Mouse (Mus musculus) large intestine, adult 2 months (tissue): ENCODE measurements around the gene Meox1. TPM values are rescaled to one million over a fixed set of nuclear protein-coding genes. Genes with fewer than 3 reads are reported as not detected.

Experiments
- DNase-seq: peaks from one replicate; pipeline ENCODE4 v3.0.0-alpha.2; 2012; ENCODE audit warnings: low read depth, low spot score
- WGBS: fragments of 180-500 bp; shearing (Covaris S2); methylation state at CpG from one replicate; pipeline ENCODE4 v1.1.7; 2018; 5-methylcytosine and 5-hydroxymethylcytosine counted together
- polyA plus RNA-seq: library from polyadenylated mRNA; depleted of rRNA; stranded (reverse); fragments of >200 nt; gene quantifications from 2 replicates; pipeline ENCODE4 v1.2.3, GENCODE M21; 2012; rRNA removed

Meox1 gene
- polyA plus RNA-seq, 1 experiment = 1.6 TPM

GRCm38 (mm10) chr11:101870067-101870765, 24.0 kb downstream of the Meox1 start:
- 50% methylated on average over 18 of the region's 18 CpGs for WGBS
- DNase-seq = no peak

GRCm38 (mm10) chr11:101867513-101868052, 26.6 kb downstream of the Meox1 start:
- no peak for DNase-seq
- 71% methylated on average over 12 of the region's 12 CpGs for WGBS

GRCm38 (mm10) chr11:101858742-101859141, 35.4 kb downstream of the Meox1 start:
- 32% methylated on average over 5 of the region's 5 CpGs for WGBS

GRCm38 (mm10) chr11:101855950-101856712, 38.0 kb downstream of the Meox1 start:
- no peak for DNase-seq
- 55% methylated on average over 9 of the region's 9 CpGs for WGBS

More at GRCm38 (mm10) chr11:101858742-101859141, 35.4 kb downstream of the Meox1 start:
- no peak for DNase-seq

- no peak for DNase-seq
- WGBS = 74% methylated on average over 7 of the region's 7 CpGs
Observed at GRCm38 (mm10) chr11:101851042-101851441, 43.1 kb downstream of the Meox1 start.

- no peak for DNase-seq
- 55% methylated on average over 4 of the region's 4 CpGs for WGBS
Observed at GRCm38 (mm10) chr11:101849286-101849685, 44.9 kb downstream of the Meox1 start.

GRCm38 (mm10) chr11:101847509-101847908, 46.7 kb downstream of the Meox1 start:
- DNase-seq = no peak
- 86% methylated on average over 5 of the region's 5 CpGs for WGBS

GRCm38 (mm10) chr11:101842773-101843163, 51.4 kb downstream of the Meox1 start:
- no peak for DNase-seq
- WGBS = 74% methylated on average over 3 of the region's 3 CpGs

GRCm38 (mm10) chr11:101841998-101842772, 52.0 kb downstream of the Meox1 start:
- 57% methylated on average over 15 of the region's 15 CpGs for WGBS
- no peak for DNase-seq

- DNase-seq = no peak
- 97% methylated on average over 3 of the region's 3 CpGs for WGBS
Observed at GRCm38 (mm10) chr11:101840405-101840804, 53.8 kb downstream of the Meox1 start.

- 36% methylated on average over 6 of the region's 8 CpGs for WGBS
Observed at GRCm38 (mm10) chr11:101839426-101839825, 54.7 kb downstream of the Meox1 start.

GRCm38 (mm10) chr11:101832001-101832400, 62.2 kb downstream of the Meox1 start:
- no peak for DNase-seq
- WGBS = 65% methylated on average over 7 of the region's 7 CpGs

More at GRCm38 (mm10) chr11:101839426-101839825, 54.7 kb downstream of the Meox1 start:
- no peak for DNase-seq

GRCm38 (mm10) chr11:101830616-101831015, 63.6 kb downstream of the Meox1 start:
- 62% methylated on average over 8 of the region's 8 CpGs for WGBS
- DNase-seq = no peak

GRCm38 (mm10) chr11:101830112-101830511, 64.1 kb downstream of the Meox1 start:
- 32% methylated on average over 10 of the region's 10 CpGs for WGBS
- DNase-seq = no peak

GRCm38 (mm10) chr11:101828718-101829117, 65.5 kb downstream of the Meox1 start:
- WGBS = 89% methylated on average over 4 of the region's 4 CpGs
- DNase-seq = no peak

Other genes with a start within 250 kb of the Meox1 start
- 26.3 and 36.9 TPM in 2 replicates for gene Arl4d, start 228.8 kb downstream of the Meox1 start, polyA plus RNA-seq
- 12.0 and 13.0 TPM in 2 replicates for gene Dhx8, start 161.5 kb downstream of the Meox1 start, polyA plus RNA-seq
- gene Etv4, start 109.0 kb downstream of the Meox1 start, polyA plus RNA-seq = 1.3 and 1.8 TPM in 2 replicates
- gene Sost, start 72.6 kb upstream of the Meox1 start, polyA plus RNA-seq = not detected in 2 replicates
- gene Cfap97d1, start 89.9 kb upstream of the Meox1 start, polyA plus RNA-seq = not detected in 2 replicates
- gene Dusp3, start 92.6 kb upstream of the Meox1 start, polyA plus RNA-seq = 19.2 and 32.9 TPM in 2 replicates
- gene Mpp3, start 134.1 kb upstream of the Meox1 start, polyA plus RNA-seq = 2.4 and 2.9 TPM in 2 replicates
- gene Cd300lg, start 147.1 kb upstream of the Meox1 start, polyA plus RNA-seq = 4.0 and 6.0 TPM in 2 replicates
- gene Mpp2, start 194.1 kb upstream of the Meox1 start, polyA plus RNA-seq = 1.8 and 2.1 TPM in 2 replicates
- 2.7 TPM in 1 of 2 replicates, not detected in the other for gene Ppy, start 206.9 kb upstream of the Meox1 start, polyA plus RNA-seq
- 224 and 536 TPM in 2 replicates for gene Pyy, start 213.5 kb upstream of the Meox1 start, polyA plus RNA-seq